Mouse (Mus musculus): ENCODE data around the gene Ap3b1. TPM values are rescaled to one million over a fixed set of nuclear protein-coding genes. Genes with fewer than 3 reads are reported as not detected.

Gene Ap3b1
- polyA plus RNA-seq, 1 experiment: 40.2 TPM

DNA sequence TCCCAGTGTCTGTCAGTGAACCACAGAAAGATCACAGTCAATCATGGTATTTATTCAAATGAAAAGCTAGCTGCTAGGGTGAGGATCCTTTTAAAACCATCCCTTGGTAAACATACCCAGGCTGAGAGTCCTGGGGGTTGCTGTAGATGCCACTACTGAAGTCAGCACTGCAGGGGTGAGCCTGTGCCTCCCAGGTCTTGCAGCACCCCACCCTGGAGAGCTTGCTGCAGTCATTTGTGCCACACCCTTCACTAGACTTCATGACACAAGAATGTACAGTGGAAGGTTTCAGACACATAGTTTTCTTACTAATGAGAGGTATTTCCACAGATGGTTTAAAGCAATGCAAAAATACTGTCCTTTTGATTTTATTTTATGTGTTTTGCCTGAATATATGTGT, 156.2 kb downstream of the Ap3b1 start:
- TF ChIP-seq POLR2A (IDR thresholded peaks at IDR 0.05; ENCODE audit: extremely low read depth, insufficient read depth, low read length) (no peak), CTCF (IDR thresholded peaks at IDR 0.05; ENCODE audit: extremely low read depth, insufficient read depth, low read length) (no peak)
- no peak overlapping the region for H3K27ac ChIP-seq (ENCODE audit: insufficient read depth, low read length)
- H3K4me1 ChIP-seq (ENCODE audit: control insufficient read depth, insufficient read depth, low read length): no peaks in the 10 kb centered on the region
- no peak overlapping the region for H3K4me3 ChIP-seq (ENCODE audit: insufficient read depth, low read length)

DNA sequence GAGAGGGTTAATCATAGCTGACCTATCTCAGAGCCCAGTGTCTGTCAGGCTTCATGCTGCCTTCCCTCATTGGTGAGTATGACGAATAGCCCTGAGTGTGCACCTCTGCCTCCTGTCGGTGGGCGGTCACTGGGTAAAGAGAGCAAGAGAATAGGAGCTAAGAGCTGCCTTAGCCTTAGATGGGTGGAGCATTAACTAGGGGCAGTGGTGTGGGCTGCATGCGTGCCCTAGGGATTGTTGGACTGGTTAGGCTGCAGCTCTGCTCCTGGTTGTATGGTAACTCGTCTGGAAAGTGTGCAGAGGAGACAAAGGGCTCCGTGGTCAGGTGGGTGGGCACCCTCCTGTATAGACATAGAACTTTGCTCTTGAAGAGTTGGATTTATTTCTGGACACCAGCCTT, 157.8 kb downstream of the Ap3b1 start:
- Histone ChIP-seq H3K27ac (ENCODE audit: insufficient read depth, low read length) (no peak overlapping the region), H3K4me1 (ENCODE audit: control insufficient read depth, insufficient read depth, low read length) (no peaks in the 10 kb centered on the region), H3K4me3 (ENCODE audit: insufficient read depth, low read length) (no peak overlapping the region)
- TF ChIP-seq CTCF (IDR thresholded peaks at IDR 0.05; ENCODE audit: extremely low read depth, insufficient read depth, low read length): no peak
- TF ChIP-seq POLR2A (IDR thresholded peaks at IDR 0.05; ENCODE audit: extremely low read depth, insufficient read depth, low read length): no peak

DNA sequence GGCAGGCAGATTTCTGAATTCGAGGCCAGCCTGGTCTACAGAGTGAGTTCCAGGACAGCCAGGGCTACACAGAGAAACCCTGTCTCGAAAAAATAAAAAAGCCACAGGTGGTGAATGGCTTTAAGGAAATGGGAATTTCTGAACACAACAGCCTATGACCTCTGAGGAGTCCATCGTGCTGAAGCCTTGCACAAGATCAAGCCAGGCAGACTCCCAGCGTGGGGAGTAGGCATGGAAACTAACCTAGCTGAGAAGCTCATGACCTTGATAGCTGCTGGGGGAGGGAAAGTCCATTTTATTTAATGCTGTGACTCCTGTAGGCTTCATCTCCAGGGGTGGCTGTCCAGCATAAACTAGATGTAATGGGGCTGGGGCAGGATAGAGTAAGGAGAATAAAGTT, 159.4 kb downstream of the Ap3b1 start:
- no peak overlapping the region for H3K4me3 ChIP-seq (ENCODE audit: insufficient read depth, low read length)
- H3K27ac ChIP-seq (ENCODE audit: insufficient read depth, low read length): no peak overlapping the region
- TF ChIP-seq CTCF (IDR thresholded peaks at IDR 0.05; ENCODE audit: extremely low read depth, insufficient read depth, low read length): no peak
- no peak for TF ChIP-seq POLR2A (IDR thresholded peaks at IDR 0.05; ENCODE audit: extremely low read depth, insufficient read depth, low read length)
- no peaks in the 10 kb centered on the region for H3K4me1 ChIP-seq (ENCODE audit: control insufficient read depth, insufficient read depth, low read length)

DNA sequence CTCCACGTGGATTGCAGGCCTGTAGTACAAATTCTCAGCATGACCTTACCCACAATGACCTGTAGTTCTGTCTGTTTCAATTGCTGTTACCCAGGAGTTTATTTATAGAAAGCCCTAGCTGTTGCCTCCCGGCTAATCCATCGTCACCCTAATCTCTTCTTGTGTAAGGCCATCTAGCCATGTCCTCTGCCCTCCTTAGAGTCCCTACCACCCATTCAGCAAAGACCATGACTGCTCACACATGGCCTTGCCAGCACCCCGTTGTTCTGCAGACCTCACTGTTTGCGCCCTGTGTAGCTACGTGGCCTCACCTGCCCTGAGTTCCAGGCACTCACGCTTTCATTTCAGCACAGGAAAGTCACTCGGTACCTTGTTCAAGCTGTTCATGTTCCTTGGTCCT, 160.5 kb downstream of the Ap3b1 start:
- Histone ChIP-seq H3K4me3 (ENCODE audit: insufficient read depth, low read length) (no peak overlapping the region), H3K4me1 (ENCODE audit: control insufficient read depth, insufficient read depth, low read length) (no peaks in the 10 kb centered on the region), H3K27ac (ENCODE audit: insufficient read depth, low read length) (no peak overlapping the region)
- TF ChIP-seq POLR2A (IDR thresholded peaks at IDR 0.05; ENCODE audit: extremely low read depth, insufficient read depth, low read length): no peak
- no peak for TF ChIP-seq CTCF (IDR thresholded peaks at IDR 0.05; ENCODE audit: extremely low read depth, insufficient read depth, low read length)

DNA sequence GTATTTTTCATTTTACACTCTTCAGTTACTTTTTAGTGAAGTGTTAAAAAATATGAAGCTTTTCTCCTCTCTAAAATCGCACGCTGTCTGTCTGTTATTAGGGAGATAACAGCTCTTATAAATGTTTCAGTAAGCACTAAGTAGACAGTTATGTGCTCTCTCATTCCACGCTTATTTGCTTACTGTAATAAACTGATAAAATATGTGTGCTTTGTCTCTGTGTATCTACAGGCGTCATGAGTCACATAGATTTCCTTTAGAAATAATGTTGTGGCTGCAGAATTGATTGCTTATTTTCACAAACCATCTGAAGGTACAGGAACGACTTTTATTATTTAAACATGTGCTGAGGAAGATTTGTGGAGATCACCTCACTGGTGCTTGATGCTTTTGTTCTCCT, 164.5 kb downstream of the Ap3b1 start:
- TF ChIP-seq POLR2A (IDR thresholded peaks at IDR 0.05; ENCODE audit: extremely low read depth, insufficient read depth, low read length): no peak
- no peak for TF ChIP-seq CTCF (IDR thresholded peaks at IDR 0.05; ENCODE audit: extremely low read depth, insufficient read depth, low read length)
- Histone ChIP-seq H3K27ac (ENCODE audit: insufficient read depth, low read length) (no peak overlapping the region), H3K4me3 (ENCODE audit: insufficient read depth, low read length) (no peak overlapping the region)

DNA sequence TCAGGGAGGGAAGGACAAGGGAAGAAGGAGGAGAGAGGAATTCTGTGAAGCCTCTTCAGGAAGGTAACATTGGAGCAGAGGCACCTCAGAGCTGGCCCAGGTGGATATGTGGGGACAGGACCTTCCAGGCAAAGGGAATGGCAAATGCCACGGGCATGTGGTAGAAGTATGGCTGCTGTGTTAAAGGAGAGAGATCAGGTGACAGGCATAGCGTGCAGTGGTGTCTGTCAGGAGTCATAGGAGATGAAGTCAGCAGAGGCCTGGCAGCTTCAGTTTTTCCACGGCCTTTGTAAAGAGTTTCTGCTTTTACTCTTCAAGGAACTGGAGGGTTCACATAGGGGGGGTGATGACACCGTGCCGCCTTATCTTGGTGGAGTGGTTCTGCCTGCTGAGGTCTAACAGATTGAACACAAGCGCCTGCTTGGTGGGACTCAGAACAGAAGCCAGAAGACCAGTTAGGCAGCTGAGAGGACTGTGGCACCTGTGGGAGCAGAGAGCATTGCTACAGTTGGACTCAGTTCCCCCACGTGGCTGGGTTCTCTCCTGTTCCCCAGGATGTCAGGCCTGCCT, 166.0 kb downstream of the Ap3b1 start:
- Histone ChIP-seq H3K4me3 (ENCODE audit: insufficient read depth, low read length) (no peak overlapping the region), H3K4me1 (ENCODE audit: control insufficient read depth, insufficient read depth, low read length) (no peaks in the 10 kb centered on the region), H3K27ac (ENCODE audit: insufficient read depth, low read length) (no peak overlapping the region)
- no peak for TF ChIP-seq POLR2A (IDR thresholded peaks at IDR 0.05; ENCODE audit: extremely low read depth, insufficient read depth, low read length)
- no peak for TF ChIP-seq CTCF (IDR thresholded peaks at IDR 0.05; ENCODE audit: extremely low read depth, insufficient read depth, low read length)

More for the DNA sequence above, 164.5 kb downstream of the Ap3b1 start:
- H3K4me1 ChIP-seq (ENCODE audit: control insufficient read depth, insufficient read depth, low read length): no peaks in the 10 kb centered on the region

DNA sequence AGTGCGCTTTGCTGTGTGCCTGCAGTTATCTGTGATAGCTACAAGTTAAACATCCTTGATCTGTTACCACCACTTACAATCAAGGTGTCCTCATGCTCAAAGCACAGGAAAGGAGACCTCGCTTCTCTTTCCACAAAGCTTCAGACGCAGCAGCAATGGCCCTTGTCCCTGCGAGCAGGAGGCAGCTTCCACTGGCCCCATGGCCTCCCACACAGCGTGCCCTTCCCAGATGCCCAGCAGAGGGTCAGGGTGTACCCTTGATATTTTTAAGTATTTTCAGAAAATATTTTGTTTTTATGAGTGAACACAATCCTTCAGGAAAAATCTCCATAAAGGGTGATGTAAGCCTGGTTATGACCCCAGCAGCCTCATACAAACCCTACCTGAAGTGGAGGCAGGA, 170.4 kb downstream of the Ap3b1 start:
- Histone ChIP-seq H3K4me1 (ENCODE audit: control insufficient read depth, insufficient read depth, low read length) (no peaks in the 10 kb centered on the region), H3K4me3 (ENCODE audit: insufficient read depth, low read length) (no peak overlapping the region), H3K27ac (ENCODE audit: insufficient read depth, low read length) (no peak overlapping the region)
- no peak for TF ChIP-seq CTCF (IDR thresholded peaks at IDR 0.05; ENCODE audit: extremely low read depth, insufficient read depth, low read length)
- TF ChIP-seq POLR2A (IDR thresholded peaks at IDR 0.05; ENCODE audit: extremely low read depth, insufficient read depth, low read length): no peak

DNA sequence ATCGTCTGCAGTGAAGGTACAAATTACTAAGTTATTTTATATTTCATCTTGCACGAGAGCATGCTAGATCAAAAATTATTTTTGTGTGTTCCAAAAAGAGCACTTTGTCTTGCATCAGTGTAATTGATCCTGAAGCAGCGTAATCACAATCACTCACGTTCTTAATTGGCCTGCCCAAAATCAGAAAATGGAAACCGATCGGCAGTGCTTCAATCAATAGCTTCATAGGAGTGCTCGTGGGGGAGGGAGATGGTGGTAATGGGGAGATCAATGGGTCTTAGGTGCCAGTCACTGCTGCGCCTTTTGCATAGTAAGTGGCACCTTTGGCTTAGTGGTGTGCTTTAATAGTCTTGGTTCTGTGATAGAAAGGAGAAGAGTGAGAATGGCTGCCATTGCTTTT, 174.8 kb downstream of the Ap3b1 start:
- no peak for TF ChIP-seq CTCF (IDR thresholded peaks at IDR 0.05; ENCODE audit: extremely low read depth, insufficient read depth, low read length)
- TF ChIP-seq POLR2A (IDR thresholded peaks at IDR 0.05; ENCODE audit: extremely low read depth, insufficient read depth, low read length): no peak

DNA sequence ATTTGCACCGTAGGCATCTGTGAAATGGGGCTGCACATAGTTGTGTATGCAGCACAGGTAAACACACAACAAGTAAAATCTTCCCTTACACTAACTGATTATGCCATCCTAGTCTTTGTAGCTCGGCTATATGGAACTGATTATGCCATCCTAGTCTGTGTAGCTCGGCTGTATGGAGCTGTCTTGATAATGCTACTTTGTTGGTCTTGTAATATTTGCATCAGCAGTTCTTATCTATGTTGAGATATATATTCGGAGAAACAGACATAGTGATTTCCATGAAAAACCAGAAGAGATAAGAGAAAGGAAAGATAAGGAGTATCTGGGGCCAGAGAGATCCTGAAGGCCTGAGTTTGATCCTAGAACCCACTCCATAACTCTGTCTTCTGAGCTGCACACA, 178.6 kb downstream of the Ap3b1 start:
- Histone ChIP-seq H3K4me1 (ENCODE audit: control insufficient read depth, insufficient read depth, low read length) (no peaks in the 10 kb centered on the region), H3K4me3 (ENCODE audit: insufficient read depth, low read length) (no peak overlapping the region), H3K27ac (ENCODE audit: insufficient read depth, low read length) (no peak overlapping the region)
- TF ChIP-seq CTCF (IDR thresholded peaks at IDR 0.05; ENCODE audit: extremely low read depth, insufficient read depth, low read length) (no peak), POLR2A (IDR thresholded peaks at IDR 0.05; ENCODE audit: extremely low read depth, insufficient read depth, low read length) (no peak)

More for the DNA sequence above, 174.8 kb downstream of the Ap3b1 start:
- Histone ChIP-seq H3K4me1 (ENCODE audit: control insufficient read depth, insufficient read depth, low read length) (no peaks in the 10 kb centered on the region), H3K27ac (ENCODE audit: insufficient read depth, low read length) (no peak overlapping the region), H3K4me3 (ENCODE audit: insufficient read depth, low read length) (no peak overlapping the region)

DNA sequence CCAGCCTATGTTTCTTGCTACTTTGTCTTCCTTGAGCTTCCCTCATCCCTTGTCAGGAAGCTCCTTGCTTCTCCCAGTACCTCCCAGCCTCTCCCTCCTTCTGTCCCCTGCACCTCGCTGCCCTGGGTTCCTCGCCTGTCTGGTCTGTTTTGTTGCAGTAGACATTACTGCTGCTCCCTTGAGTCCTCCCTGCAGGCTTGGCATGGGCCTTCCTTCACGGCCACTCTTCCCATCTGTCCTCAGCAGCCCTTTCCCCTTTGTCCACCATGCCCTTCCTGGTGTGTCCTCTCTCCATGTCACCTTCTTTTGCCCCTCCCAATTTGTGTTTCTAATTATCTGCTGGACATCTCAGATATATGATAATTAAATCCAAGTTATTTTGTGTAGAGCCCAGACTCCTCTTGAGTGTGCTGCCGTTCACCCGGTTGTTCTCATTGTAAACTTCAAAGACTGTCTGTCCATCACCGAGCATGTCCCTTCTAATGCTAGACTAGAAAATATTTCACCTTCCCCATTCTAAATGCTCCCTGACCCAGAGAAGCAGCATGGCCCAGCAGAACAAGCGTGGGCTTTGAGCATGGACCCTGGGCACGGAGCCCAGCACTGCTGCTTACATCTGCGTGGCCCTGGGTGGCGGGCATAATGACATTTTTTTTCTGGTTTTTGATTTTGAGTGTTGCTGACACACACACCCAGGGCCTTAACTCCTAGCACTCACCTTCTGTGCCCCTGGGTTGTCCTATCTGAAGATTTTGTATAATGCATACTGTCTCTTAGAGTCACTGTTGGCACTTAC, 181.3 kb downstream of the Ap3b1 start:
- H3K4me3 ChIP-seq (ENCODE audit: insufficient read depth, low read length): no peak overlapping the region
- H3K27ac ChIP-seq (ENCODE audit: insufficient read depth, low read length): no peak overlapping the region
- TF ChIP-seq CTCF (IDR thresholded peaks at IDR 0.05; ENCODE audit: extremely low read depth, insufficient read depth, low read length) (no peak), POLR2A (IDR thresholded peaks at IDR 0.05; ENCODE audit: extremely low read depth, insufficient read depth, low read length) (no peak)
- no peaks in the 10 kb centered on the region for H3K4me1 ChIP-seq (ENCODE audit: control insufficient read depth, insufficient read depth, low read length)
